Mouse (Mus musculus): Measurements from ENCODE around the gene Chga. TPM values are rescaled to one million over a fixed set of nuclear protein-coding genes. Genes with fewer than 3 reads are reported as not detected.

Gene Chga
- polyA plus RNA-seq, 1 experiment = 167 TPM

GRCm38 (mm10) chr12:102555850-102556249 is 1.1 kb downstream of the Chga start:
- DNase-seq (ENCODE audit: extremely low spot score in 1 of 2, low spot score in 1 of 2) = peak in 1 of 2 experiments; percentile 45

- DNase-seq (ENCODE audit: extremely low spot score in 1 of 2, low spot score in 1 of 2) = peak; percentile 58 to 70
These were observed 2.6 kb downstream of the Chga start for GRCm38 (mm10) chr12:102557372-102557771.

GRCm38 (mm10) chr12:102565086-102565485 is 10.3 kb downstream of the Chga start:
- DNase-seq (ENCODE audit: extremely low spot score in 1 of 2, low spot score in 1 of 2) = no peak

GRCm38 (mm10) chr12:102566951-102567350 is 12.2 kb downstream of the Chga start:
- DNase-seq (ENCODE audit: extremely low spot score in 1 of 2, low spot score in 1 of 2) = no peak

GRCm38 (mm10) chr12:102568219-102568618 is 13.4 kb downstream of the Chga start:
- no peak for DNase-seq (ENCODE audit: extremely low spot score in 1 of 2, low spot score in 1 of 2)

GRCm38 (mm10) chr12:102570111-102570510 is 15.3 kb downstream of the Chga start:
- no peak for DNase-seq (ENCODE audit: extremely low spot score in 1 of 2, low spot score in 1 of 2)

GRCm38 (mm10) chr12:102570734-102571133 is 16.0 kb downstream of the Chga start:
- no peak for DNase-seq (ENCODE audit: extremely low spot score in 1 of 2, low spot score in 1 of 2)

- DNase-seq (ENCODE audit: extremely low spot score in 1 of 2, low spot score in 1 of 2) = no peak
These were observed 16.9 kb downstream of the Chga start for GRCm38 (mm10) chr12:102571666-102572065.

- DNase-seq (ENCODE audit: extremely low spot score in 1 of 2, low spot score in 1 of 2) = no peak
These were observed 18.3 kb downstream of the Chga start for GRCm38 (mm10) chr12:102573036-102573435.

GRCm38 (mm10) chr12:102575541-102576329 is 21.0 kb downstream of the Chga start:
- no peak for DNase-seq (ENCODE audit: extremely low spot score in 1 of 2, low spot score in 1 of 2)

- DNase-seq (ENCODE audit: extremely low spot score in 1 of 2, low spot score in 1 of 2) = no peak
These were observed 22.1 kb downstream of the Chga start for GRCm38 (mm10) chr12:102576659-102577398.

- DNase-seq (ENCODE audit: extremely low spot score in 1 of 2, low spot score in 1 of 2) = peak in 1 of 2 experiments; percentile 90
These were observed 24.3 kb downstream of the Chga start for GRCm38 (mm10) chr12:102579041-102579440.

- no peak for DNase-seq (ENCODE audit: extremely low spot score in 1 of 2, low spot score in 1 of 2)
These were observed 26.9 kb downstream of the Chga start for GRCm38 (mm10) chr12:102581579-102582196.

GRCm38 (mm10) chr12:102582441-102582840 is 27.7 kb downstream of the Chga start:
- DNase-seq (ENCODE audit: extremely low spot score in 1 of 2, low spot score in 1 of 2) = no peak

GRCm38 (mm10) chr12:102585390-102585789 is 30.6 kb downstream of the Chga start:
- peak; percentile 53 to 65 for DNase-seq (ENCODE audit: extremely low spot score in 1 of 2, low spot score in 1 of 2)

- DNase-seq (ENCODE audit: extremely low spot score in 1 of 2, low spot score in 1 of 2) = peak in 1 of 2 experiments; percentile 35
These were observed 31.6 kb downstream of the Chga start for GRCm38 (mm10) chr12:102586286-102586881.

GRCm38 (mm10) chr12:102587106-102587505 is 32.3 kb downstream of the Chga start:
- DNase-seq (ENCODE audit: extremely low spot score in 1 of 2, low spot score in 1 of 2) = no peak

- no peak for DNase-seq (ENCODE audit: extremely low spot score in 1 of 2, low spot score in 1 of 2)
These were observed 36.1 kb downstream of the Chga start for GRCm38 (mm10) chr12:102590711-102591360.

- DNase-seq (ENCODE audit: extremely low spot score in 1 of 2, low spot score in 1 of 2) = peak; percentile 54 to 74
These were observed 38.9 kb downstream of the Chga start for GRCm38 (mm10) chr12:102593699-102594098.

GRCm38 (mm10) chr12:102594627-102595026 is 39.9 kb downstream of the Chga start:
- no peak for DNase-seq (ENCODE audit: extremely low spot score in 1 of 2, low spot score in 1 of 2)
